Mouse (Mus musculus) megakaryocyte, adult 5-6 weeks (primary cell): ENCODE results near the gene Arap1. TPM values are rescaled to one million over a fixed set of nuclear protein-coding genes. Genes with fewer than 3 reads are reported as not detected.
A peak's percentile ranks its signal among the peaks of the same experiment; 100 is the strongest.

Experiments
- ATAC-seq: 2 replicates; pipeline ENCODE4 v1.8.0; 2016; ENCODE audit warnings: mild to moderate bottlenecking, inconsistent platforms; ENCODE audit not compliant: poor library complexity, severe bottlenecking
- total RNA-seq, 2 experiments: library from RNA; stranded (forward) in 1 of 2; stranded (reverse) in 1 of 2; fragments of 153-499, 151-499 nt in 1 of 2; fragments of 221-1000, 200-1000 nt in 1 of 2; gene quantifications; 2 replicates each; pipeline versions ENCODE4 v1.2.3 to v1.2.4; 2015 to 2017

Gene Arap1
- total RNA-seq, 2 experiments from 2014 or later: 152 to 245 TPM

GRCm38 (mm10) chr7:101326006-101326405, 21.9 kb upstream of the Arap1 start:
- ATAC-seq: no peak

- ATAC-seq: no peak
Observed at GRCm38 (mm10) chr7:101327263-101327662, 20.6 kb upstream of the Arap1 start.

GRCm38 (mm10) chr7:101327786-101328185, 20.1 kb upstream of the Arap1 start:
- ATAC-seq: no peak

GRCm38 (mm10) chr7:101328621-101329158, 19.2 kb upstream of the Arap1 start:
- no peak for ATAC-seq

- no peak for ATAC-seq
Observed at GRCm38 (mm10) chr7:101329606-101330005, 18.3 kb upstream of the Arap1 start.

GRCm38 (mm10) chr7:101330074-101330840, 17.6 kb upstream of the Arap1 start:
- no peak for ATAC-seq

- no peak for ATAC-seq
Observed at GRCm38 (mm10) chr7:101330841-101331173, 17.1 kb upstream of the Arap1 start.

- no peak for ATAC-seq
Observed at GRCm38 (mm10) chr7:101332045-101332831, 15.6 kb upstream of the Arap1 start.

GRCm38 (mm10) chr7:101335228-101335627, 12.6 kb upstream of the Arap1 start:
- ATAC-seq: no peak

GRCm38 (mm10) chr7:101336686-101337085, 11.2 kb upstream of the Arap1 start:
- ATAC-seq: no peak

- no peak for ATAC-seq
Observed at GRCm38 (mm10) chr7:101337401-101337800, 10.5 kb upstream of the Arap1 start.

- 0 out of 2 replicates have a peak, but pooled peaks have one; percentile 29 for ATAC-seq
Observed at GRCm38 (mm10) chr7:101341405-101341804, 6.5 kb upstream of the Arap1 start.

- peak; percentile 39 for ATAC-seq
Observed at GRCm38 (mm10) chr7:101343135-101343534, 4.7 kb upstream of the Arap1 start.

- no peak for ATAC-seq
Observed at GRCm38 (mm10) chr7:101344892-101345291, 3.0 kb upstream of the Arap1 start.

GRCm38 (mm10) chr7:101346991-101347390, 876 bp upstream of the Arap1 start:
- no peak for ATAC-seq

GRCm38 (mm10) chr7:101348312-101348711, 445 bp downstream of the Arap1 start:
- ATAC-seq: peak; percentile 15; the same call in 1 of the 2 replicates

GRCm38 (mm10) chr7:101349861-101350260, 2.0 kb downstream of the Arap1 start:
- no peak for ATAC-seq

- ATAC-seq: peak; percentile 33
Observed at GRCm38 (mm10) chr7:101352404-101352803, 4.5 kb downstream of the Arap1 start.

GRCm38 (mm10) chr7:101354423-101354822, 6.6 kb downstream of the Arap1 start:
- ATAC-seq: peak; percentile 27

- ATAC-seq: no peak
Observed at GRCm38 (mm10) chr7:101355551-101356100, 7.8 kb downstream of the Arap1 start.

GRCm38 (mm10) chr7:101356868-101357267, 9.0 kb downstream of the Arap1 start:
- peak; percentile 60 for ATAC-seq
